Comparison of ENCODE assay signal across 8 mouse cellular contexts in the genomic region with DNA sequence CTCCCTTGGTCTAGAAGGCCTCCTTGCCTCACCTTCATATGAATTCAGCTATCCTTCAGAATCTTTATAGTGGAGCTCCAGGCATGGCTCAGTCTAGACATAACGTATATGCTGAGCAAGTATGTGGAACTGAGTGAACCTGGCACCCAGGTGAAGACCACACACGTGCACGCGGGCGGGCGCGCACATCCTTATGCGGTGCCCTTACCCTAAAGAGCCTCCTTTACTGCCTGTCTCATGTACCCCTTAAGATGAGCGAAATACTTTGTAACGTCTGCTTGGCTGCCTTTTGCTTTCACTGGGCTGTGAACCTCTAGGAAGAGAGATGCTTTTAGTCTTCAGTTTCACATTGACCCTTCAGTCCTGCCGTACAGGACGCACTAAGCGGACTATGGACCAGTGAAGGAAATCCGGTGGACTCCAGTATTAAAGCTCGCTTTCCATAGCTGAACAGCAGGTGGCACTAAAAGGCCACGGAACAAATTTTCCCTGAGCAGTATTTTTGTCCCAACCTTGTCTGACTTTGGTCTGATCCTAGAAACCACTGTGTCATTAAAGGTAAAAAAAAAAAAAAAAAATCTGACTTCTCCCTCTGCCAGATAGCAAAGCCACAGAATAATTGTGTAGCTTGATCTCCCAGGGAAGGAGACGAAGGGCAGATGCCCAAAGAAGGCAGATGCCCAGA. TPM values are rescaled to one million over a fixed set of nuclear protein-coding genes. Genes with fewer than 3 reads are reported as not detected.
DNase-seq lines count a peak whose midpoint lies in the region; ATAC-seq and TF ChIP-seq lines count a peak whose summit lies in the region.

No protein-coding gene starts in this region.

- TF ChIP-seq CTCF in kidney, postnatal 0 days (IDR thresholded peaks at IDR 0.05; ENCODE audit: low read depth): peak; percentile 89
- peak; percentile 75 for TF ChIP-seq CTCF in liver, postnatal 0 days (IDR thresholded peaks at IDR 0.05; ENCODE audit: low read depth)

- H3K4me2 ChIP-seq in hindbrain, embryonic 16.5 days (ENCODE audit: low read length): no peak overlapping the region
- no peak overlapping the region for H3K4me2 ChIP-seq in forebrain, embryonic 14.5 days (ENCODE audit: low read length)
- H3K4me2 ChIP-seq in kidney, postnatal 0 days (ENCODE audit: low read length): no peak overlapping the region
- H3K4me2 ChIP-seq in liver, postnatal 0 days (ENCODE audit: low read depth, low read length): no peak overlapping the region

- peaks cover 6% of the 10 kb centered on the region; the same call in 1 of the 2 replicates for H3K36me3 ChIP-seq in hindbrain, embryonic 10.5 days
- H3K36me3 ChIP-seq in hindbrain, embryonic 16.5 days (ENCODE audit: control insufficient read depth, insufficient read depth, low read length): no peaks in the 10 kb centered on the region
- H3K36me3 ChIP-seq in forebrain, embryonic 14.5 days (ENCODE audit: control insufficient read depth, insufficient read depth, low read length): no peaks in the 10 kb centered on the region
- H3K36me3 ChIP-seq in kidney, postnatal 0 days (ENCODE audit: insufficient read depth, low read length): no peaks in the 10 kb centered on the region
- no peaks in the 10 kb centered on the region for H3K36me3 ChIP-seq in liver, postnatal 0 days (replicated peaks; ENCODE audit: insufficient read depth, low read length)

- no peak for ATAC-seq in hindbrain, embryonic 16.5 days
- ATAC-seq in forebrain, embryonic 14.5 days: no peak
- no peak for ATAC-seq in kidney, postnatal 0 days (replicated peaks; ENCODE audit: low FRiP score, low read depth)
- no peak for ATAC-seq in liver, postnatal 0 days

- 60% methylated on average over 17 of the region's 17 CpGs for WGBS in hindbrain, embryonic 10.5 days
- WGBS in hindbrain, embryonic 16.5 days: 55% methylated on average over 17 of the region's 17 CpGs
- 54% methylated on average over 17 of the region's 17 CpGs for WGBS in forebrain, embryonic 14.5 days
- WGBS in kidney, postnatal 0 days: 56% methylated on average over 17 of the region's 17 CpGs
- WGBS in liver, postnatal 0 days (ENCODE audit: insufficient replicate concordance): 50% methylated on average over 17 of the region's 17 CpGs

- peaks cover 37% of the 10 kb centered on the region for H3K4me1 ChIP-seq in hindbrain, embryonic 10.5 days (replicated peaks)
- H3K4me1 ChIP-seq in hindbrain, embryonic 16.5 days (ENCODE audit: control insufficient read depth, insufficient read depth, low read depth, low read length): peaks cover 18% of the 10 kb centered on the region
- peaks cover 28% of the 10 kb centered on the region for H3K4me1 ChIP-seq in forebrain, embryonic 14.5 days (ENCODE audit: control insufficient read depth, insufficient read depth, low read length)
- 0 out of 2 replicates have a peak, but pooled peaks cover 2% of the 10 kb centered on the region for H3K4me1 ChIP-seq in kidney, postnatal 0 days (replicated peaks; ENCODE audit: insufficient read depth, low read length)
- H3K4me1 ChIP-seq in liver, postnatal 0 days (ENCODE audit: insufficient read depth): peaks cover 7% of the 10 kb centered on the region

- H3K9me3 ChIP-seq in hindbrain, embryonic 10.5 days: no peaks in the 10 kb centered on the region
- no peaks in the 10 kb centered on the region for H3K9me3 ChIP-seq in hindbrain, embryonic 16.5 days (ENCODE audit: control insufficient read depth, low read length)
- no peaks in the 10 kb centered on the region for H3K9me3 ChIP-seq in forebrain, embryonic 14.5 days (replicated peaks; ENCODE audit: control insufficient read depth, low read length)
- H3K9me3 ChIP-seq in kidney, postnatal 0 days (replicated peaks; ENCODE audit: low read length): no peaks in the 10 kb centered on the region
- no peaks in the 10 kb centered on the region for H3K9me3 ChIP-seq in liver, postnatal 0 days (ENCODE audit: low read length)

- H3K9ac ChIP-seq in hindbrain, embryonic 16.5 days (ENCODE audit: low read depth, low read length): no peak overlapping the region
- H3K9ac ChIP-seq in forebrain, embryonic 14.5 days (ENCODE audit: low read length): no peak overlapping the region
- no peak overlapping the region for H3K9ac ChIP-seq in kidney, postnatal 0 days (ENCODE audit: low read depth, low read length)
- no peak overlapping the region for H3K9ac ChIP-seq in liver, postnatal 0 days (replicated peaks)

- peak; percentile 59 for DNase-seq in hindbrain, embryonic 10.5 days (ENCODE audit: low spot score)
- peak; percentile 41 for DNase-seq in CD4-positive helper T cell, adult 2 months (ENCODE audit: low read depth, low spot score)
- DNase-seq in adrenal gland, postnatal 36 days: peak; percentile 58 to 72
- peak; percentile 84 for DNase-seq in forebrain, embryonic 14.5 days (ENCODE audit: low spot score)
- DNase-seq in kidney, postnatal 0 days (ENCODE audit: low spot score): peak; percentile 83
- DNase-seq in liver, postnatal 0 days: peak; percentile 60
- DNase-seq in spleen, postnatal 10 days (ENCODE audit: low spot score in 2 of 2): peak; percentile 18 to 53

- no peak overlapping the region for H3K27ac ChIP-seq in hindbrain, embryonic 10.5 days
- no peak overlapping the region for H3K27ac ChIP-seq in hindbrain, embryonic 16.5 days (ENCODE audit: low read depth, low read length)
- no peak overlapping the region for H3K27ac ChIP-seq in forebrain, embryonic 14.5 days (ENCODE audit: low read depth, low read length)
- no peak overlapping the region for H3K27ac ChIP-seq in kidney, postnatal 0 days
- no peak overlapping the region for H3K27ac ChIP-seq in liver, postnatal 0 days (ENCODE audit: low read depth)

- no peak overlapping the region for H3K4me3 ChIP-seq in hindbrain, embryonic 10.5 days
- no peak overlapping the region for H3K4me3 ChIP-seq in hindbrain, embryonic 16.5 days (ENCODE audit: low read length)
- H3K4me3 ChIP-seq in forebrain, embryonic 14.5 days (ENCODE audit: low read depth, low read length): no peak overlapping the region
- no peak overlapping the region for H3K4me3 ChIP-seq in kidney, postnatal 0 days (replicated peaks; ENCODE audit: low read depth, low read length)
- H3K4me3 ChIP-seq in liver, postnatal 0 days (ENCODE audit: low read depth, low read length): no peak overlapping the region

- TF ChIP-seq EP300 in liver, postnatal 0 days (IDR thresholded peaks at IDR 0.05; ENCODE audit: low read depth): 0 out of 2 replicates have a peak, but pooled peaks have one; percentile 18

- no peaks in the 10 kb centered on the region for H3K27me3 ChIP-seq in hindbrain, embryonic 10.5 days (ENCODE audit: insufficient read depth, poor library complexity, severe bottlenecking)
- no peaks in the 10 kb centered on the region for H3K27me3 ChIP-seq in hindbrain, embryonic 16.5 days (replicated peaks; ENCODE audit: control insufficient read depth, insufficient read depth, low read length)
- H3K27me3 ChIP-seq in forebrain, embryonic 14.5 days (replicated peaks; ENCODE audit: control insufficient read depth, insufficient read depth, low read length): no peaks in the 10 kb centered on the region
- H3K27me3 ChIP-seq in kidney, postnatal 0 days (ENCODE audit: insufficient read depth, low read length): no peaks in the 10 kb centered on the region
- no peaks in the 10 kb centered on the region for H3K27me3 ChIP-seq in liver, postnatal 0 days (ENCODE audit: insufficient read depth, low read length)

RNA-seq across cellular contexts. Expression of gene Nudt2, which starts 3.6 kb away (rescaled TPM):
- 57.6 and 73.0 TPM in 2 replicates for polyA plus RNA-seq in hindbrain, embryonic 10.5 days (2016; fragmentation: Nextera tagmentation; extraction: Ambion mirVana)
- 74.1 and 76.8 TPM in 2 replicates for polyA plus RNA-seq in hindbrain, embryonic 16.5 days (2015; fragmentation: Nextera tagmentation; extraction: Ambion mirVana)
- total RNA-seq in adrenal gland, postnatal 36 days (2021): 10 to 100 TPM; 22.9 to 37.8 TPM
- polyA plus RNA-seq in forebrain, embryonic 14.5 days (2014; fragmentation: Nextera tagmentation; extraction: Ambion mirVana): 80.2 and 82.0 TPM in 2 replicates
- 57.2 and 61.7 TPM in 2 replicates for polyA plus RNA-seq in kidney, postnatal 0 days (2015; fragmentation: Nextera tagmentation; extraction: Ambion mirVana)
- polyA plus RNA-seq in liver, postnatal 0 days (2015; fragmentation: Nextera tagmentation; extraction: Ambion mirVana): 13.6 and 14.4 TPM in 2 replicates

RNA-seq across cellular contexts. Expression of gene Kif24, which starts 3.9 kb away (rescaled TPM):
- 13.7 and 14.6 TPM in 2 replicates for polyA plus RNA-seq in hindbrain, embryonic 10.5 days (2016; fragmentation: Nextera tagmentation; extraction: Ambion mirVana)
- 2.4 and 2.8 TPM in 2 replicates for polyA plus RNA-seq in hindbrain, embryonic 16.5 days (2015; fragmentation: Nextera tagmentation; extraction: Ambion mirVana)
- total RNA-seq in adrenal gland, postnatal 36 days (2021): 1 to 10 TPM; 1.4 to 2.1 TPM
- polyA plus RNA-seq in forebrain, embryonic 14.5 days (2014; fragmentation: Nextera tagmentation; extraction: Ambion mirVana): 3.0 and 4.1 TPM in 2 replicates
- 2.0 and 2.4 TPM in 2 replicates for polyA plus RNA-seq in kidney, postnatal 0 days (2015; fragmentation: Nextera tagmentation; extraction: Ambion mirVana)
- 2.4 and 2.5 TPM in 2 replicates for polyA plus RNA-seq in liver, postnatal 0 days (2015; fragmentation: Nextera tagmentation; extraction: Ambion mirVana)

RNA-seq across cellular contexts. Expression of gene AI464131, which starts 34.3 kb away (rescaled TPM):
- 7.4 and 9.1 TPM in 2 replicates for polyA plus RNA-seq in hindbrain, embryonic 10.5 days (2016; fragmentation: Nextera tagmentation; extraction: Ambion mirVana)
- 18.4 and 19.5 TPM in 2 replicates for polyA plus RNA-seq in hindbrain, embryonic 16.5 days (2015; fragmentation: Nextera tagmentation; extraction: Ambion mirVana)
- total RNA-seq in adrenal gland, postnatal 36 days (2021): 10 to 100 TPM in 1 of 2 experiments, 1 to 10 TPM in 1; 8.4 to 14.8 TPM
- 2.4 and 2.6 TPM in 2 replicates for polyA plus RNA-seq in forebrain, embryonic 14.5 days (2014; fragmentation: Nextera tagmentation; extraction: Ambion mirVana)
- 5.3 and 6.1 TPM in 2 replicates for polyA plus RNA-seq in kidney, postnatal 0 days (2015; fragmentation: Nextera tagmentation; extraction: Ambion mirVana)
- 1.8 and 2.0 TPM in 2 replicates for polyA plus RNA-seq in liver, postnatal 0 days (2015; fragmentation: Nextera tagmentation; extraction: Ambion mirVana)

RNA-seq across cellular contexts. Expression of gene 1110017D15Rik, which starts 48.6 kb away (rescaled TPM):
- 8.1 and 14.7 TPM in 2 replicates for polyA plus RNA-seq in hindbrain, embryonic 10.5 days (2016; fragmentation: Nextera tagmentation; extraction: Ambion mirVana)
- polyA plus RNA-seq in hindbrain, embryonic 16.5 days (2015; fragmentation: Nextera tagmentation; extraction: Ambion mirVana): 17.9 and 21.7 TPM in 2 replicates
- total RNA-seq in adrenal gland, postnatal 36 days (2021): 1 to 10 TPM in 1 of 2 experiments, not detected in 1; 1.3 TPM
- 10.5 and 11.1 TPM in 2 replicates for polyA plus RNA-seq in forebrain, embryonic 14.5 days (2014; fragmentation: Nextera tagmentation; extraction: Ambion mirVana)
- 0.43 and 0.68 TPM in 2 replicates for polyA plus RNA-seq in kidney, postnatal 0 days (2015; fragmentation: Nextera tagmentation; extraction: Ambion mirVana)
- polyA plus RNA-seq in liver, postnatal 0 days (2015; fragmentation: Nextera tagmentation; extraction: Ambion mirVana): not detected in 2 replicates
